Mouse (Mus musculus) embryonic facial prominence, embryonic 14.5 days (tissue): ENCODE data around the gene Narfl. TPM values are rescaled to one million over a fixed set of nuclear protein-coding genes. Genes with fewer than 3 reads are reported as not detected.

Experiments
- ATAC-seq: fragments of 200-750 bp; cut with Nextera tagmentation; 2 replicates; pipeline ENCODE4 v1.8.0; 2017; ENCODE audit warnings: low read depth, moderate number of reproducible peaks, moderate TSS enrichment
- DNase-seq: peaks from one replicate; pipeline ENCODE4 v3.0.0-alpha.2; 2015; ENCODE audit warnings: low spot score
- H3K27ac ChIP-seq: fragments of 300-500 bp; sonication (generic); replicated peaks from 2 replicates; pipeline ENCODE4 v1.5.1; 2014; ENCODE audit warnings: low read depth, mild to moderate bottlenecking, low read length, moderate library complexity
- H3K27me3 ChIP-seq: fragments of 300-500 bp; sonication (generic); replicated peaks from 2 replicates; pipeline ENCODE4 v1.6.1; 2014; ENCODE audit warnings: low read length; ENCODE audit not compliant: control insufficient read depth, insufficient read depth
- H3K36me3 ChIP-seq: fragments of 300-500 bp; sonication (generic); 2 replicates; pipeline ENCODE4 v1.6.1; 2014; ENCODE audit warnings: low read length, mixed read lengths; ENCODE audit not compliant: control insufficient read depth, insufficient read depth
- H3K4me1 ChIP-seq: fragments of 300-500 bp; sonication (generic); 2 replicates; pipeline ENCODE4 v1.6.1; 2014; ENCODE audit warnings: antibody characterized with exemption, low read length; ENCODE audit not compliant: control insufficient read depth, insufficient read depth
- H3K4me2 ChIP-seq: fragments of 300-500 bp; sonication (generic); 2 replicates; pipeline ENCODE4 v1.6.1; 2014; ENCODE audit warnings: low read depth, mild to moderate bottlenecking, low read length, moderate library complexity, mixed read lengths
- H3K4me3 ChIP-seq: fragments of 300-500 bp; sonication (generic); 2 replicates; pipeline ENCODE4 v1.5.1; 2014; ENCODE audit warnings: low read depth, mild to moderate bottlenecking, low read length
- H3K9ac ChIP-seq: fragments of 300-500 bp; sonication (generic); 2 replicates; pipeline ENCODE4 v1.6.1; 2014; ENCODE audit warnings: low read depth, mild to moderate bottlenecking, low read length, moderate library complexity, mixed read lengths
- H3K9me3 ChIP-seq: fragments of 300-500 bp; sonication (generic); 2 replicates; pipeline ENCODE4 v1.6.1; 2016; ENCODE audit warnings: low read length; ENCODE audit not compliant: control insufficient read depth
- WGBS: fragments of 180-500 bp; shearing (Covaris S2); extraction: QIAGEN DNeasy Blood & Tissue Kit; methylation state at CpG from one replicate; pipeline ENCODE4 v1.1.7; 2014; 5-methylcytosine and 5-hydroxymethylcytosine counted together
- polyA plus RNA-seq: library from polyadenylated mRNA; unstranded; fragments of >200 nt; fragmentation: Nextera tagmentation; extraction: Ambion mirVana; gene quantifications from 2 replicates; pipeline ENCODE4 v1.2.1, GENCODE M21; 2014

Gene Narfl
- polyA plus RNA-seq, 1 experiment from 2014 or later = 27.2 TPM

GRCm38 (mm10) chr17:25827546-25828222 is 54.1 kb downstream of the Narfl start:
- Histone ChIP-seq H3K4me2 (no peak overlapping the region), H3K4me3 (no peak overlapping the region)

GRCm38 (mm10) chr17:25828223-25828594 is 54.6 kb downstream of the Narfl start:
- peak overlapping the region; percentile 76; the same call in 1 of the 2 replicates for H3K9ac ChIP-seq
- H3K4me1 ChIP-seq = peaks cover 35% of the 10 kb centered on the region
- H3K9me3 ChIP-seq = no peaks in the 10 kb centered on the region
- H3K27me3 ChIP-seq = no peaks in the 10 kb centered on the region
- DNase-seq = no peak
- H3K4me3 ChIP-seq = peak overlapping the region; percentile 52
- ATAC-seq = no peak
- peak overlapping the region; percentile 76 for H3K4me2 ChIP-seq
- peaks cover 45% of the 10 kb centered on the region for H3K36me3 ChIP-seq
- WGBS = 81% methylated on average over 8 of the region's 8 CpGs
- no peak overlapping the region; the same call in 1 of the 2 replicates for H3K27ac ChIP-seq

More at GRCm38 (mm10) chr17:25827546-25828222, 54.1 kb downstream of the Narfl start:
- no peak overlapping the region for H3K27ac ChIP-seq
- DNase-seq (no peak), ATAC-seq (no peak)
- no peaks in the 10 kb centered on the region for H3K9me3 ChIP-seq
- H3K9ac ChIP-seq = no peak overlapping the region
- WGBS = 93% methylated on average over 19 of the region's 22 CpGs
- peaks cover 45% of the 10 kb centered on the region for H3K36me3 ChIP-seq
- no peaks in the 10 kb centered on the region for H3K27me3 ChIP-seq
- peaks cover 35% of the 10 kb centered on the region for H3K4me1 ChIP-seq

GRCm38 (mm10) chr17:25828712-25829557 is 55.4 kb downstream of the Narfl start, which contains the start of gene Jmjd8:
Gene Jmjd8 (plus strand): TSS chr17:25828867.
- Histone ChIP-seq H3K27me3 (no peaks in the 10 kb centered on the region), H3K9me3 (no peaks in the 10 kb centered on the region), H3K4me3 (peak within 1 kb of the TSS; percentile 52), H3K27ac (peak within 1 kb of the TSS; percentile 90), H3K4me1 (peaks cover 36% of the 10 kb centered on the region), H3K36me3 (peaks cover 45% of the 10 kb centered on the region), H3K4me2 (peak within 1 kb of the TSS; percentile 76), H3K9ac (peak within 1 kb of the TSS; percentile 76)
- ATAC-seq = peak; percentile 62
- peak; percentile 94 for DNase-seq
- WGBS = 2% methylated on average over 32 of the region's 32 CpGs

- no peak for ATAC-seq
- Histone ChIP-seq H3K27me3 (no peaks in the 10 kb centered on the region), H3K9me3 (no peaks in the 10 kb centered on the region), H3K4me3 (peak overlapping the region; percentile 52), H3K36me3 (peaks cover 45% of the 10 kb centered on the region), H3K27ac (peak overlapping the region; percentile 90), H3K4me1 (peaks cover 36% of the 10 kb centered on the region), H3K4me2 (peak overlapping the region; percentile 76), H3K9ac (peak overlapping the region; percentile 76)
- no peak for DNase-seq
- 31% methylated on average over 8 of the region's 8 CpGs for WGBS
Observed at GRCm38 (mm10) chr17:25829558-25830017, 56.0 kb downstream of the Narfl start.

GRCm38 (mm10) chr17:25830200-25830753 is 56.7 kb downstream of the Narfl start:
- Histone ChIP-seq H3K9ac (peak overlapping the region; percentile 76; the same call in 1 of the 2 replicates), H3K4me1 (peaks cover 38% of the 10 kb centered on the region), H3K9me3 (no peaks in the 10 kb centered on the region), H3K36me3 (peaks cover 45% of the 10 kb centered on the region), H3K27ac (no peak overlapping the region), H3K27me3 (no peaks in the 10 kb centered on the region), H3K4me2 (peak overlapping the region; percentile 76; the same call in 1 of the 2 replicates), H3K4me3 (peak overlapping the region; percentile 52; the same call in 1 of the 2 replicates)
- ATAC-seq (no peak), DNase-seq (no peak)
- 82% methylated on average over 4 of the region's 4 CpGs for WGBS

GRCm38 (mm10) chr17:25830806-25831431 is 57.3 kb downstream of the Narfl start:
- Histone ChIP-seq H3K4me2 (peak overlapping the region; percentile 86; the same call in 1 of the 2 replicates), H3K9me3 (no peaks in the 10 kb centered on the region), H3K9ac (peak overlapping the region; percentile 90; the same call in 1 of the 2 replicates), H3K27me3 (no peaks in the 10 kb centered on the region), H3K27ac (no peak overlapping the region), H3K36me3 (peaks cover 41% of the 10 kb centered on the region), H3K4me1 (peaks cover 38% of the 10 kb centered on the region), H3K4me3 (peak overlapping the region; percentile 87)
- DNase-seq = no peak
- ATAC-seq = no peak
- 84% methylated on average over 13 of the region's 14 CpGs for WGBS

GRCm38 (mm10) chr17:25831451-25832281 is 58.1 kb downstream of the Narfl start:
- peaks cover 34% of the 10 kb centered on the region for H3K36me3 ChIP-seq
- H3K9me3 ChIP-seq = no peaks in the 10 kb centered on the region
- peak overlapping the region; percentile 87 for H3K4me3 ChIP-seq
- no peak for DNase-seq
- 61% methylated on average over 21 of the region's 21 CpGs for WGBS
- ATAC-seq = no peak
- H3K27me3 ChIP-seq = no peaks in the 10 kb centered on the region
- peak overlapping the region; percentile 86 for H3K27ac ChIP-seq
- peak overlapping the region; percentile 86 for H3K4me2 ChIP-seq
- peak overlapping the region; percentile 90 for H3K9ac ChIP-seq
- peaks cover 43% of the 10 kb centered on the region for H3K4me1 ChIP-seq
